Mouse (Mus musculus) small intestine, adult 2 months (tissue): ENCODE results near the gene Ppcdc.

Source experiments
- CTCF ChIP-seq: fragments of 200-500 bp; IDR thresholded peaks from 2 replicates; pipeline ENCODE4 v1.5.1; 2012; ENCODE audit warnings: low read depth, mild to moderate bottlenecking, control low read depth, inconsistent platforms, low read length, moderate library complexity, mixed read lengths; ENCODE audit not compliant: insufficient replicate concordance, insufficient read length; ENCODE audit errors: extremely low read depth
- POLR2A ChIP-seq: fragments of 200-500 bp; IDR thresholded peaks from 2 replicates; pipeline ENCODE4 v1.6.1; 2012; ENCODE audit warnings: low read depth, mild to moderate bottlenecking, control low read depth, inconsistent platforms, low read length, moderate library complexity

DNA sequence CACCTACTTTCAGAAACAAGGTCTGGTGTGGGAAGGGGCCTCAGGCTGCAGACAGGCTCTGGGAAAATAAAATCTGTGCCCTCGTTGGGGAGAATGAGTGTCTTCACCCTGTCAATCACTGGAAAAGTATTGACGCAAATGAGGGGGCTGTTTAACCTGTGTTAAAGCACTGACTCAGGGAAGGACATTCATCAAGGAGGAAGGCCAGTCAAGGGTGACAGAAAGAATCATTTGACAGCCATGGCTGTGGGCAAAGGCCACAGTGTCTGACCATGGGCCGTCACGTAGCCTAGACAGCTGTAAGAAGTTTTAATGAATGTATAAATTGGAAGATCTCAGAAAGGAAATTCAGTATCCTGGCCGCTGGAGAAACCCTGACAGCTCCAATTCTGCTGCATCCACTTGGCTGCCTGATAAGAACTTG is 18.2 kb downstream of the Ppcdc start:
- no peak for TF ChIP-seq CTCF
- no peak for TF ChIP-seq POLR2A
